Mouse (Mus musculus) forebrain, embryonic 13.5 days (tissue): ENCODE measurements at regions not wholly inside any gene's neighbourhood (a gene's known extent, or its start where the extent isn't known, plus 50 kb on each side); places are given as distances from the start of the nearest gene placed in this dataset.

Experiments
- ATAC-seq: fragments of 200-750 bp; cut with Nextera tagmentation; 2 replicates; pipeline ENCODE4 v1.8.0; 2017
- H3K27ac ChIP-seq: fragments of 300-500 bp; sonication (generic); 2 replicates; pipeline ENCODE4 v1.5.1; 2015; ENCODE audit warnings: inconsistent platforms, mild to moderate bottlenecking, moderate library complexity
- H3K27me3 ChIP-seq: fragments of 300-500 bp; sonication (generic); 2 replicates; pipeline ENCODE4 v1.6.1; 2015; ENCODE audit warnings: mild to moderate bottlenecking, inconsistent platforms
- H3K36me3 ChIP-seq: fragments of 300-500 bp; sonication (generic); 2 replicates; pipeline ENCODE4 v1.6.1; 2015; ENCODE audit warnings: mild to moderate bottlenecking, inconsistent platforms; ENCODE audit not compliant: poor library complexity, severe bottlenecking
- H3K4me1 ChIP-seq: fragments of 300-500 bp; sonication (generic); 2 replicates; pipeline ENCODE4 v1.6.1; 2015; ENCODE audit warnings: inconsistent platforms
- H3K4me2 ChIP-seq: fragments of 300-500 bp; sonication (generic); 2 replicates; pipeline ENCODE4 v1.6.1; 2015; ENCODE audit warnings: inconsistent platforms, mild to moderate bottlenecking, moderate library complexity
- H3K4me3 ChIP-seq: fragments of 300-500 bp; sonication (generic); 2 replicates; pipeline ENCODE4 v1.5.1; 2015; ENCODE audit warnings: mild to moderate bottlenecking, inconsistent platforms
- H3K9ac ChIP-seq: fragments of 300-500 bp; sonication (generic); 2 replicates; pipeline ENCODE4 v1.6.1; 2015; ENCODE audit warnings: mild to moderate bottlenecking, inconsistent platforms
- H3K9me3 ChIP-seq: fragments of 300-500 bp; sonication (generic); replicated peaks from 2 replicates; pipeline ENCODE4 v1.6.1; 2016; ENCODE audit warnings: inconsistent platforms
- WGBS: fragments of 180-500 bp; shearing (Covaris S2); methylation state at CpG from one replicate; pipeline ENCODE4 v1.1.7; 2015; 5-methylcytosine and 5-hydroxymethylcytosine counted together

DNA sequence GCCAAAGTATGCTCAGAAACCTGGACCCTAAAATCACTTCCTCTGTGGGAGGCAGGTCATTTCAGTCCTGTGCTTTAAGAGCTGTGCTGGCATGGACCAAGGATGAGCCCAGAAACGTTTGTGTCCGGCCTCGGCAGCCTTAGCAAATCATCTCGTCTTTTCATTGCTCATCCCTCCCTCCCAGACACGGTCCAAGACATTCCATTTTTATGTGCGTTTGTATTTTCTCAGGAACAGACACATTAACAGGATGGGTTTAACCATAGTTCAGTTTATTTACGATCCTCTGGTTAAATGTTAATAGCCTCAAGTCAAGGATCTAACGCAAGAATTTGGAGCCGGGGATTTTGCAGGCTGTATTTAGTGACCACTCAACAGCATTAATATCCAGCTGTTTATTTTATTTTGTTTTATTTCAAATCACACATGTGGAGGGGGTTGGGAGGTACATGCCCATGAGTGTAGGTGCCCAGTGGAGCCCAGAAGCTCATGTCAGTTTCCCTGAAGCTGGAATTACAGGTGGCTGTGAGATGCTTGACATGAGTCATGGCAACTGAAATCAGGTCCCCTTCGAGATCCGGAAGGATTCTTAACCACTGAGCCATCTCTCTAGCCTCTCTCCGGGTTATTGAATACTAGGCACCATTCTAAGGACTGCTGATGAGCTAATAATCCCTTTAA lies 212.1 kb upstream of the Gm5148 start:
- Histone ChIP-seq H3K9me3 (no peaks in the 10 kb centered on the region), H3K9ac (no peak overlapping the region), H3K27me3 (no peaks in the 10 kb centered on the region), H3K4me3 (no peak overlapping the region), H3K4me2 (no peak overlapping the region), H3K4me1 (peaks cover 6% of the 10 kb centered on the region; the same call in 1 of the 2 replicates), H3K27ac (no peak overlapping the region), H3K36me3 (no peaks in the 10 kb centered on the region)
- WGBS = 84% methylated on average over 12 of the region's 12 CpGs
- no peak for ATAC-seq

DNA sequence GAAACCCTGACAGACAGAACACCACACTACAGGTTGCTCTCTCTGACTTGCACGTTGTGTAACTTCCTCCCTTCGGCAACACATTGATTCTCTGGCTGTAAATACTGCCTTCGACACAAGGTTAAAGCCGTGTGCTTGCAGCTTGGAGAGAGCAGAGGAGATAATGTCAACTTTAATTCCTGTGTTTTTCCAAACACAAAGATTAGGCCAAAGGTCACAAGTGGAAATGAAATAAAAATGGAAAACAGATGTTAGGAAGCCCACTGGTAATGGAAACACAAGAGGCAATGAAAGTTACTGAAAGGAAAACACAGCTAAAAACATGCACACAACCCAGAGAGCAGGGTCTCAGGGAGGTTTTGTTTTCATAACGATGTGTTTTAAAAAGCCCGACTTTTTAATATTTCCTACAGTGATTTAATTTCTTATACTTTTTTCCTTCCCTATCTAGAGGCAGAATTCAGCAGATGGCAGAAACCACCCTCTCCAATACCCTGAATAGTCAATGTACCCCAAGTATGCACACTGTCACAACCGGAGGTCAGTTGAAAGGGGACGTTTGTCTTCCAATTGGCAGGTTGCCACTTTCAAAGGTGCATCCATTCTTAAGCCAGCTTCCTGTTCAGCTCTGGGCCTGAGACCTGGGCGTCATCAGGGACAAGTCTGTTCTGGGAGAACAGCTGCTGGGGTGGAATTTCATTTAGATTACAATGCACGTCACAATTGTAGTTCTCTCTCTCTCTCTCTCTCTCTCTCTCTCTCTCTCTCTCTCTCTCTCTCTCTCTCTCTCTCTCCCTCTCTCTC lies 210.8 kb upstream of the Gm5148 start:
- Histone ChIP-seq H3K27ac (no peak overlapping the region), H3K27me3 (no peaks in the 10 kb centered on the region), H3K9ac (no peak overlapping the region), H3K4me1 (peaks cover 6% of the 10 kb centered on the region; the same call in 1 of the 2 replicates), H3K4me2 (no peak overlapping the region), H3K9me3 (no peaks in the 10 kb centered on the region), H3K36me3 (no peaks in the 10 kb centered on the region), H3K4me3 (no peak overlapping the region)
- WGBS = 56% methylated on average over 10 of the region's 10 CpGs
- no peak for ATAC-seq

DNA sequence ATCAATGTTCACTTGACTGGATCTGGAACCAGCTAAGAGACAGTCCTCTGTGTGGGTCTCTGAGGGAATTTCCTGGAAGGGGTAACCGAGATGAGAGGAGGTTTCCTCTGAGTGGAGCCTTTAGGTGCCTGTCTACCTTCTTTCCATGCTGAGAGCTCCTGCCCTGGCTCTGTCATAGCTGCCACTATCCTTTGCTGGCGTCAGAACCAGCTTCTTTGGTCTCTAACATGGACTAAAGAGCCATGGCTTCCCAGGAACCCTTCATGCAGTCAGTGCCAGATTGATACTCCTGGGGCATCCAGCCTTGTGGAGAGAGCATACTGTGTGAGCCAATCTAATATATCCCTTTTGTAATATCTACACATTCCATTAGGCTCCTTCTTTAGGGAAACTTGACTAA lies 209.9 kb upstream of the Gm5148 start:
- Histone ChIP-seq H3K4me3 (no peak overlapping the region), H3K9me3 (no peaks in the 10 kb centered on the region), H3K27me3 (no peaks in the 10 kb centered on the region), H3K27ac (no peak overlapping the region), H3K4me2 (no peak overlapping the region), H3K36me3 (no peaks in the 10 kb centered on the region), H3K4me1 (peaks cover 6% of the 10 kb centered on the region; the same call in 1 of the 2 replicates), H3K9ac (no peak overlapping the region)
- 85% methylated on average over 2 of the region's 2 CpGs for WGBS
- ATAC-seq = no peak

DNA sequence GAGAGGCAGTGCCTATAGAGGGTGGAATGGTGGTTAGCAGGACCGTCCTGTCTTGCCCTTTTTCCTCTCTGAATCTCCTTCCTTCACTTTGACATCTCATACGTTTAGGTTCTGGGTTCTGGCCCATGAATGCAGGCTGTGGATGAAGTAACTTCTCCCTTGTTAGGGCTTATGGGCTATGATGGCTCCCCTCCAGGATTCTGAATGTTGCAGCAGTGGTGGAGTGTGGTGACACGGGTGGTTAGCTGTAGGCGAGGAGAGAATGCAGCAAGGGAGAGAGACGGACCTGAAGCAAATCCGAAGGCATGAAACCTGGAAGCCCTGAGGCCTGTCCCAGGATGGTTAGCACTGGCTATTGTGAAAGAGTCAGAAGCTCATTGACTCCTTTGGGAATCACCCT lies 204.4 kb upstream of the Gm5148 start:
- H3K27me3 ChIP-seq = no peaks in the 10 kb centered on the region
- H3K4me2 ChIP-seq = no peak overlapping the region
- WGBS = 85% methylated on average over 6 of the region's 6 CpGs
- peaks cover 5% of the 10 kb centered on the region; the same call in 1 of the 2 replicates for H3K9me3 ChIP-seq
- H3K27ac ChIP-seq = no peak overlapping the region
- H3K36me3 ChIP-seq = no peaks in the 10 kb centered on the region
- no peak for ATAC-seq
- H3K4me3 ChIP-seq = no peak overlapping the region
- no peaks in the 10 kb centered on the region for H3K4me1 ChIP-seq
- H3K9ac ChIP-seq = no peak overlapping the region

DNA sequence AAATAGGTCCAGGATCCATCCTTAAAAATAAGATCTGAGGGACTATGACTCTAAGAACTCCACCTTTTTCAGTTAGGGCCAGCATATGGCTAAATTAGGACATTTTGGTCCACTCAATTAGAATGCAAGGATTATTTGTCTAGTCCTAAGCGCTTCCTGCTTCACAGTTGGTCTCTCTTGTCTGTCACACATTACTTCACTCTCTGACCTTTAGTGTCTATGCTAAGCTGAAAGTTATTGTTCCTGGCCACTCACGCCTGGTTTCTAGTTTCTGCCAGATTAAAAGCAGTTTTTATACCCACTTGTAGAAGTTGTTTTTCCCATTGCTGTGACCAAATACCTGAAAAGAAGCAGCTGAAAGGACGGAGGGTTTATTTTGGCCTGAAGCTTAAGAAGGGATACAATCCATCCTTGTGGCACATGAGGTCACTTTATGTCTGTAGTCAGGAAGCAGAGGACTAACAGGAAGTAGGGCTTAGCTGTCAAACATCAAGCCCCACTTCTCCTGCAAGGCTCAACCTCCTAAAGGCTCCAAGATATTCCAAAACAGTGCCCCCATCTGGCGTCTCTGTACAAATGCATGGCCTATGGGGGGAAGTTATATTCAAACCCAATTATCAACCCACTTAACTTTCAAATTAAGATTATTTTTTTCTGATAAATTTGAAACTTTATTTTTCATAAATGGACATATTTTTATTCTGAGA lies 195.3 kb upstream of the Gm5148 start:
- H3K9ac ChIP-seq = no peak overlapping the region
- H3K4me1 ChIP-seq = no peaks in the 10 kb centered on the region
- no peaks in the 10 kb centered on the region for H3K27me3 ChIP-seq
- 58% methylated on average over 4 of the region's 4 CpGs for WGBS
- no peaks in the 10 kb centered on the region for H3K36me3 ChIP-seq
- no peak overlapping the region for H3K4me3 ChIP-seq
- H3K4me2 ChIP-seq = no peak overlapping the region
- no peaks in the 10 kb centered on the region for H3K9me3 ChIP-seq
- ATAC-seq = no peak
- H3K27ac ChIP-seq = no peak overlapping the region

DNA sequence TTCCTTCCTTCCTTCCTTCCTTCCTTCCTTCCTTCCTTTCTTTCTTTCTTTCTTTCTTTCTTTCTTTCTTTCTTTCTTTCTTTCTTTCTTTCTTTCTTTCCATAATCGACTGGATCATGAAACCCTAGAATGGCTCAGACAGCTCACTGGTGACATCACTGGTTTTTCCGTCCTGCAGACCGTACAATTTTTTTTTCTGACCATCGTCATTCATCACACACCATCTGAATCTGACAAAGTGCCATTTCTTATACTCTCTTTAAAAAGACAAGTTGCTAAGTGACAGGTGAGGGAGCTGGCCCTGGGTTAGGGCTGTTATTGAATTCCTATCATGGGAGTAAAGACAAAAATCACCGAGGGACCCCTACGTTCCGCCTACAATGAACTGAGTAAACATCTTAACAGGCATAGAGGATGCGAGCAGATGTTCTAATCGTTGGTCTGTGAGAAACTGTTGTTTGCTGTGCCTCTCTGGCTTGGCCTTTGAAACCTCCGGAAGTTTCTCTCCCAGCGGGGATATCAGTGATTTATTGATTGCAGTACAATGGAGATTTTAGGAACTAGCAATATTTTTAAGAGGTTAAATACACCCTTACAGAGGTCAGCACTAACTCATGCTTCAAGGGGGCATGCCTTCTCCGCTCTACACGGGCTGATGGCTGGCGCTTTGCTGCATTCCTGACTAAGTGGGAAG lies 192.6 kb upstream of the Gm5148 start:
- no peaks in the 10 kb centered on the region for H3K27me3 ChIP-seq
- no peaks in the 10 kb centered on the region for H3K36me3 ChIP-seq
- no peak overlapping the region for H3K4me3 ChIP-seq
- WGBS = 56% methylated on average over 14 of the region's 14 CpGs
- H3K4me2 ChIP-seq = no peak overlapping the region
- ATAC-seq = no peak
- no peaks in the 10 kb centered on the region for H3K4me1 ChIP-seq
- no peaks in the 10 kb centered on the region for H3K9me3 ChIP-seq
- no peak overlapping the region for H3K9ac ChIP-seq
- H3K27ac ChIP-seq = no peak overlapping the region

DNA sequence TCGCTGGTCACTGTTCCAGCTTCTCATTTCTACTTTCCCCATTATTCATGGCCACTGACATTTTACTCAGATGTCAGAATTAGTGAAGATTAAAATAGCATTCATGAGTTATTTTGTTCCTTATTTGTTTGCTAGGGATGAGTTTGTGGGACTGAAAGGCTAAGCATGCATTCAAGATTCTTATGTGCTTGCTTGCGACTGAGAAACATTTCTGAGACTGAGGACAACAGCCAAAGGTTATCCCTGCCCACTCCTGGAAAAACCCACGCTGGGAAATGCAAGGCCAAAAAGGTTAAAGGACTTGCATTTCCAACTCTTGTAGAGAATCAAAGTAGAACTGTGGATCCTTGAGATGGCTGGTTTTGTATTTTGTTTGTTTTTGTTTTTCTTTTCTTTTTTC lies 192.0 kb upstream of the Gm5148 start:
- no peak overlapping the region for H3K4me2 ChIP-seq
- no peak overlapping the region for H3K9ac ChIP-seq
- H3K9me3 ChIP-seq = no peaks in the 10 kb centered on the region
- no peak overlapping the region for H3K4me3 ChIP-seq
- no peaks in the 10 kb centered on the region for H3K4me1 ChIP-seq
- no peaks in the 10 kb centered on the region for H3K27me3 ChIP-seq
- ATAC-seq = no peak
- no peak overlapping the region for H3K27ac ChIP-seq
- WGBS = 72% methylated on average over 3 of the region's 3 CpGs
- no peaks in the 10 kb centered on the region for H3K36me3 ChIP-seq

DNA sequence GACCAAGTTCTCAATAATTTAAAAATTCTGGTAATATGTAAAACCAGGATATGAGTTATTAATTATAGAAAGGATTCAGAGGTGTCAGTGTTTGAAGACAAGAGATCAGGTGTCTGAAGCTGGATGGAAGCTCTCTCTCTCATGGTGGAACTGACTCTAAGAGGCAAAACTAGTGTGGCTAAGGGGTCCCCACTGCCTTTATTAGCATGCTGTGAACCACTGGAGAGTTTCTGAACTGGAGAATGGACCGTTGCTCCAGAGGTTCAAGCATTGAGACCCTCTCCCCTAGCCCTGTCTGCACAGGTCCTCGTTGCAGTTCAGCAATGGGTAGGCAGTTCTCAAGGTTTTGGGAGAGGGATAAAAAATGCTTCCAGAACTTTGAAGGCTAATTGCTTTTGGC lies 191.4 kb upstream of the Gm5148 start:
- Histone ChIP-seq H3K27ac (no peak overlapping the region), H3K4me3 (no peak overlapping the region), H3K9me3 (no peaks in the 10 kb centered on the region), H3K27me3 (no peaks in the 10 kb centered on the region), H3K4me2 (no peak overlapping the region), H3K4me1 (no peaks in the 10 kb centered on the region), H3K36me3 (no peaks in the 10 kb centered on the region), H3K9ac (no peak overlapping the region)
- no peak for ATAC-seq
- 77% methylated on average over 2 of the region's 2 CpGs for WGBS

DNA sequence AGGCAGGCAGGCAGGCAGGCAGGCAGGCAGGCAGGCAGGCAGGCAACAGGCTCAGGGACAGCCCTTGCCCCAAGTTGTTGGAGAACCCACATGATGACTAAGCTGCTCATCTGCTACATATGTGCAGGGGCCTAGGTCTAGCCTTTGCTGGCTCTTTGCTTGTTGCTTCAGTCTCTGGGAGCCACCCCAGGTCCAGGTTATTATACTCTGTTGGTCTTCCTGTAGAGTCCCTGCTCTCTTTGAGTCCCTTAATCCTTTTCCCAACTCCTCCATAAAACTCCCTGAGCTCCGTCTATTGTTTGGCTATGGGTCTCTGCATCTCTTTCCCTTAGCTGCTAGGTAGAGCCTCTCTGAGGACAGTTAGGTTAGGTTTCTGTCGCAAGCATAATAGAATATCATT lies 189.8 kb upstream of the Gm5148 start:
- no peak overlapping the region for H3K4me2 ChIP-seq
- H3K27me3 ChIP-seq = no peaks in the 10 kb centered on the region
- no peaks in the 10 kb centered on the region for H3K36me3 ChIP-seq
- H3K27ac ChIP-seq = no peak overlapping the region
- H3K9me3 ChIP-seq = no peaks in the 10 kb centered on the region
- 88% methylated on average over 2 of the region's 2 CpGs for WGBS
- H3K4me1 ChIP-seq = no peaks in the 10 kb centered on the region
- H3K4me3 ChIP-seq = no peak overlapping the region
- no peak for ATAC-seq
- no peak overlapping the region for H3K9ac ChIP-seq

DNA sequence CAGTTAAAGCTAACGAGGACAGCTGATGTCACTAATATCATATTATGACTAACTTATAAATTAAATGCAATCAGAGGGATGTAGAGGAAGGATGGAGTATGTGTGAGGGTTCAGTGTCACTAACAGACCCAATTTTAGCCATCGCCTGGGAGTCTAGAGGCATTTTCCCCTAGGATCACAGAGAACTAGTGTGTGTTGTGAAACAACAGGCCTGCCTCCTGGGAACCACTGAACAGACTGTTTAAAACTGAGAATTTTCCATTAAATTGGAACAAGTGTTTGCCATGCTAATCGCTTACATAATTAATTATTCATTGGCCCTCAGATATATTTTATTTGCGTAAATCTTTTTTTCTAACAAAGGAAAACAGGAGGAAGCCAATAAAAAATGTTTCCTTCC lies 185.5 kb upstream of the Gm5148 start:
- ATAC-seq = no peak
- H3K36me3 ChIP-seq = no peaks in the 10 kb centered on the region
- WGBS = 92% methylated on average over 4 of the region's 4 CpGs
- no peaks in the 10 kb centered on the region for H3K9me3 ChIP-seq
- H3K4me3 ChIP-seq = no peak overlapping the region
- no peak overlapping the region for H3K9ac ChIP-seq
- H3K27me3 ChIP-seq = no peaks in the 10 kb centered on the region
- no peak overlapping the region for H3K4me2 ChIP-seq
- 0 out of 2 replicates have a peak, but pooled peaks cover 5% of the 10 kb centered on the region for H3K4me1 ChIP-seq
- no peak overlapping the region for H3K27ac ChIP-seq

DNA sequence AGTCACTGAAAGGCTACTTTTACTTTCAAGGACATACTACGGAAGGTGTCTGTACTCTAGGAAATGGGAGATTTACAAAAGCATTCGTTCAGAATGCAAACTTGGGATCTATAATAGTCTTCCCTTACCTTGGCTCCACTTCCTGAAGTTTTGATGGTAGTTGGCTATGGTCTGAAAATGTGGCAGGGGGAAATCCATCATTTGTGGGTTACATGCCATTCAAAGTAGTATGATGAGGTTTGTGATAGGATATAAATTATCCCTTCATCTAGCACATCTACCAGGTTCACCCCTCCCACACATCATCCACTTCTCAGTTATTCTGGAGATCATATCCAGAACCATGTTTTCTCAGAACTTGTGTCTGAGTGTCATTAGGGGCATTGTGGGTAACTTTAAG lies 184.7 kb upstream of the Gm5148 start:
- Histone ChIP-seq H3K9me3 (no peaks in the 10 kb centered on the region), H3K27ac (no peak overlapping the region), H3K27me3 (no peaks in the 10 kb centered on the region), H3K36me3 (no peaks in the 10 kb centered on the region), H3K9ac (no peak overlapping the region), H3K4me3 (no peak overlapping the region), H3K4me1 (0 out of 2 replicates have a peak, but pooled peaks cover 5% of the 10 kb centered on the region), H3K4me2 (no peak overlapping the region)
- WGBS = 92% methylated on average over 2 of the region's 2 CpGs
- ATAC-seq = no peak

DNA sequence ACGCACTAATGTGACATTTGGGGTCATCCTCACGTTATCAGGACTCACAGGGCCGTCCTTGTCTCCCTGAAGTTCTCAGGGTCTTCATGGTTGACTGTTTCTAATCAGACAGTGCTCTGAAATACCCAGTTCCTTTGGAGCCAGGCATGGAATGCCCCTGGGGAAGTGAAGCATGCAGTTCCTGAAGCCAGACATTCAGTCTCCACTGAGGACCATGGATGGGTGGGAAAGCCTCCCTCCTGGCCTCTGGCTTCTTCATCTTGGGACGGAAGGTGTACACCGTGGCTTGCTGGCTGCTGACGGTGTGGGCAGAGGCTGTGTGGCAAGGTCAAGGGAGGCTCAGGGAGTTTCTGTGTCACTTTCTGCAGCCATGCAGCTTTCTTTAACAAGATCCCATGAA lies 184.2 kb upstream of the Gm5148 start:
- Histone ChIP-seq H3K36me3 (no peaks in the 10 kb centered on the region), H3K4me3 (no peak overlapping the region), H3K4me1 (0 out of 2 replicates have a peak, but pooled peaks cover 5% of the 10 kb centered on the region), H3K9ac (no peak overlapping the region), H3K27me3 (no peaks in the 10 kb centered on the region), H3K4me2 (no peak overlapping the region), H3K27ac (no peak overlapping the region), H3K9me3 (no peaks in the 10 kb centered on the region)
- WGBS = 74% methylated on average over 6 of the region's 6 CpGs
- ATAC-seq = no peak
